Mouse (Mus musculus) CD4-positive, CD25-positive, alpha-beta regulatory T cell, adult 4 months (primary cell): ENCODE measurements at regions not wholly inside any gene's neighbourhood (a gene's known extent, or its start where the extent isn't known, plus 50 kb on each side); places are given as distances from the start of the nearest gene placed in this dataset.
"Not testable (repeated sequence)": the region's sequence is repeated elsewhere in the genome, so short reads cannot be mapped to it uniquely, and the experiment has no call there.

Experiments
- ATAC-seq: one replicate; pipeline ENCODE4 v1.8.0; 2017

DNA sequence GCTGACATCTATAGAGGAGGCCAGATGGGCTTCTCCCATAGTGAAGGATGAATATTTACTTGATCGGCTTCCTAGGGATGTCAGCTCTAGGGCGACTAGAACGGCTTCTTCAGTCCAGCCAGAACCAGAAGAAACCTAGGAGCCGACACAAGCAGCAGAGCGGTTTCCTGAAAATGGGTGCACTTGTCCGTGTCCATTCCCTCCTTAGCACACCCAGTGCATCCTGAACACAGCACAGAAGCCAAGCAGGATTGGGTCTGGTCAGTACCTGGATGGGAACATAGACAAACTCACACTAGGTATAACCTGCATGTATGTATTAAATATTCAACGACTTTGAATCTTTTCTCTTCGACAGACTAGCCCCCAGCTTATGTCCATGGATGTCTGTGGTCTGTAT lies 407.9 kb upstream of the Cdh5 start:
- no peak for ATAC-seq

GRCm38 (mm10) chr8:103694331-103694891 lies 407.0 kb upstream of the Cdh5 start:
- ATAC-seq: no peak

DNA sequence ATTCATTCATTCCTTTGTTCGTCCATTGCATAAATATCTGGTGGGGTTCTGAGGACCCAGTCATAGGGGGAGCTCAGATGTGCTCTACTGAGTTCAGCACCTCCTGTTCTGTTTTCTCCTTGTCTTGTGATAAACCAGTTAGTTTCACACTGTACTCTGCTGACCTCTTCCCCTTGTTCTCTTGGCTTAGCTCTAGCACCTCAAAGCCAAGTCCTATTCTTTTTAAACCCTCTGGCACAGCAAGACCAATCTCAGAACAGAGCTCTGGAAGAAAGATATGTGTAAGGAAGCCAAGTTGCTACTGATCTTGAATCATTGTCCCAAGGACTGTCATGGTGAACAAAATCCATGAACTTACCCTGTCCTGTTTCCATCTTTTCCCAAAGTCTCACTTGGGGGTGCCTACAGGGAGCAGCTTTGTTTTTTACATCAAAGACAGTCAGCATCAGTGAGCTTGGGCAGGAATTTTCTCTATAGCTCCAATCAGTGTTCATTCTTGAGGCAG lies 402.4 kb upstream of the Cdh5 start:
- ATAC-seq: no peak

DNA sequence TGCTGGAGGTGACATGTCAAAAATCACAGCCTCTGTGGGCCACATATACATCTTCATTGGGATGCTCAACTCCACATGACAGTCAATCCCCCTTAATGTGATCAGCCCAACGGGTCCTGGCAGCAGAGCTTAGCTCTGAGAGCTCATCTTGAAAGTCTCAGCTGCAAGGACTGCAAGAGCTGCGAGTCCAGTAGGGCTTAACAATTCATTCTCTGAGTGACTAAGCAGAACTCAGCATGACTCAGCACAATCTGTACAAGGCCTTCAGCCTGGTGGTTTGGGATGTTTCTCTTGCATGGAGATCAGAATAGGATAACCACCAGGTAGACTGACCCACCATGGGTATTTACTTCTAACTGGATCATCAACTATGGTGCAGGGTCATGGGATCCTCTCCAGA lies 399.2 kb upstream of the Cdh5 start:
- ATAC-seq: no peak

DNA sequence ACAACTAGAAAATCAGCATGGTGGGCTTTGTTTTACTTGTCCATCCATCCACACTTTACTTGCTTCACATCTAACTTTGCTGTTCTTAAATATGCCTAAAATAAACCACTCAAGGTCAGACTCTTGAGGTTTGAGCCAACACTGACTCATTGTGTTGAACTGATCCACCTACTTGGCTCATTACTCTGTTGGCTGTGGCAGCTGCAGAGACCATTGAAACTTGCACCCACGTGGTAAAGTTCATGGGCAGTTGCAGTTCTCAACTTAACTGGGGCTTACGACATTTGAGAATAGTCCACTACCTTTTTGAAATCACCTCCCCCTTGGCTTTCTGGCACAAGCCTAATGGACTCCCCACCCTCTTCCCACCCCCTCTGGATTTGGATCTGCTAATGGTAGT lies 395.3 kb upstream of the Cdh5 start:
- no peak for ATAC-seq

DNA sequence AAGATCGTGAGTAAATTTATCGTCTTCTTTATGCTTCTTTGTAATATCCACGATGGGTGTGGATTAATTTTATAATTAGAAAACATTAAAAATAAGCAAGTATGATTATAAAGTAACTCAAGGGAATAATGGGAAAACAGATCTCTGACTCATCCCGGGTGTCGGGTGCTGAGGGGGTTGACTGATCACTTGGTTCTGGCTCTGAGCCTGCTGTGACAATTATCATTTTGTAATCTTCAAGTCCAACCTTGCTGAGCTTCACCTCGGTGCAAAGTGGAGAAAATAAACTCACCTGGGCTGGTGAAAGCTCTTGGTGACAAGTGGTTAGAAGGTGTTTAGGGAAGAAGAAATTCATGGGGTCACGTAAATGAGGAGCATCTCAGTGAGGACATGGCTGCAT lies 390.6 kb upstream of the Cdh5 start:
- not testable (repeated sequence) for ATAC-seq

DNA sequence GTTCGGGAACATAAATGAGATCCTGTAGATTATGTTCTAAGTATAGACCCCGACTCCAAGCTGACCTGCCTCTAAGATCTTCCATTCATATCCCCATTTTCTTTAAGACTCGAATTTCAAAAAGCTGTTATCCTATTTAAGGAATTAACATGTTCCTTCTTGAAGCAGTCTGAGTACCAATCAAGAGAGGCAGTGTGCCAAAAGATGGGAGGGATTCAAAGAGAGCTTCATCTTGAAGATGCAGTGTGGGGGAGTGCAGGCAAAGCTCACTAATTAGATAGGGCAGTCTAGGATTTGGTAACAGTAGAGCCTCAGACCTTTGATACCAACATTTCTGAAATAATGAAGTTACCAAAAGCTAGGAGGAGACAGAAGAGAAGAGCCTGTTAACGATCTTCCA lies 383.7 kb upstream of the Cdh5 start:
- no peak for ATAC-seq

DNA sequence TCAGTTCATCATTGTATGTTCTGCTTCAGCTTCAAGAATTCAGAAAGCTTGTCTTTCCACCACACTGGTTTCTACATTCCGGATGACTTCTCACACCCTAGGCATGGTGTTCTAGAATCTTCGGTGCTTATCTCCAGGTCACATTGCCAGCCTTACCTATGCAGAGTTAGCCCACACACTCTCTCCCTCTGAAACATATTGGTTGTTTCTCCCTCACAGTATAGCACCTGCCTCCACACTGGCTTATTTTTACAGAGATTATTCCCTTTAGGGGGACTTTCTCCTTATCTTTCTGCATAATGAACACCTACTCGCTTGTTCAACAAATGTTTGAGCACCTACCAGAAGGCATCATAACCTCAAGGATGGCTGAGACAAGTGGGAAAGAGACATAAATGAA lies 368.0 kb upstream of the Cdh5 start:
- ATAC-seq: no peak

DNA sequence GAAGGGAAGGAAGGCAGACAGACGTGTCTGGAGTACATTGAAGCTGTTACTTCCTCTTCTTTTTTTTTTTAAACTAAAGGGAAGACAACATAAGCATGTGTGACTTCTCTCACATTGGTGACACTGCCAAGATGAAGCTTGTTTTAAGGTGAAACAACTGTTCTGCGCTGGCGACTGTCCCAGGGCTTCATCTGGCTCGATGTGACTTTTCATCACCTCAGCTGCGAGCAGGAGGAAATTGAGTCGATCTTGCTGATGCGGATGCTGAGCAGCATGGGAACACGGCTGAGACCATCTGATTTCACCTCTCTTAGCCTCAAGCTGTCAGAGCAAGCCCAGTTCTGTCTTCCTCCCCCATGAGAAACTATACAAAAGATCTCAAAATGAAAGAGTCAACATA lies 363.1 kb upstream of the Cdh5 start:
- no peak for ATAC-seq

DNA sequence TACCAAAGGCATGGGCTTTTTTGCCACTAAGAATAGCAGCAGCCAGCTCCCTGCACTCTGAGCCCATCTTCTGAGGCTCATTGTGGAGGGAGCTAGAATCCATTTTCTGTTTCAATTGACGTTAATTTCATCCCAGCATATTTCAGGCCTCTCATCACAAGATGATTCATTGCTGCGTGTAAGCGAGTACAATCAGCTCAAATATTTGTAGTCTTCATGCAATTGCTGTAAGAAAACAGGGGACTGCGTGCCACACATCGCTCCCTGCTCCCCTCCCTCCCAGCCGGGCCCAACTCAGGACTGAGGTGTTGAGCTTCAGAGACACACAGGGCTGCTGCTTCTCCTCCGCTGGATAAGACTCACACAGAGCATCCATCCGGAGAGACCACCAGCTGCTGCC lies 360.0 kb upstream of the Cdh5 start:
- ATAC-seq: no peak

- ATAC-seq: no peak
These were observed 352.7 kb upstream of the Cdh5 start for GRCm38 (mm10) chr8:103748734-103749133.

DNA sequence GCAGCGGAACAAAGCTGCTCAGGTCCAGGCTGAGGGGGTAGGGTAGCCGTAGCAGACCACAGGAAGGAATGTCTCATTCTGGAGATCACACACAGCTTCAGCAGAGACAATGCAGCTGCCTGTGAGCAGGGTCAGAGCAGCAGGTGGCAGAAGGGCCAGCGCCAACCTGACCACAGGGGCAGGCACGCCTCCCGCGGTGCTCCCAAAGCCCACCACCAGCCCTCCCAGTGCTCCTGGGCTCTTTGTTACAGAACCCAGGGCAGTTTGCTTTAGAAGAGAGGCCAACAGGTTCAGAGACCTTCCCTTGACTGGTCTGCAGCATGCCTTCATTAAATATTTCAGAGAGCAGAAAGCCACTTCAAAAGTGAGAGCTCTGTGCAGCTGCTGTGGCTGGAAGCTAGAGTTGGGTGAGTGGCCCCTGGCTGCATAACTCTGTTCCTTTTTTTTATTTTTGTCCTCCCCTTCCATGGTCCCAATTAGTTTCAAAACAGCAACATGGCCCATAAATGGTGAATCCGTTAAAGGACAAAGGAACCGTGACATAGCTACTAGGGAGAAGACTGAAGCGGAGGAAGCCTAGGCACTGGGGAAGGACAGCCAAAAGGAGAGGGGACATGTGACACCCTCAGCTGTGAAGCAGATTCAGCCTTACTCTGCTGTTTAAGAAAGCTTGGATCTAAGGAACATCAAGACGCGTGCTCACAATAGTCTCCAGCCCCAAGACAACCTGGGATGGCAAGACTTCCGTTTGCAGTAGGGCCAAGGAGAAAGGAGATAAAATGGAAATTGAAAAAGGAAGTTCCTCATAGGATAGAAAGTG lies 350.9 kb upstream of the Cdh5 start:
- ATAC-seq: no peak

DNA sequence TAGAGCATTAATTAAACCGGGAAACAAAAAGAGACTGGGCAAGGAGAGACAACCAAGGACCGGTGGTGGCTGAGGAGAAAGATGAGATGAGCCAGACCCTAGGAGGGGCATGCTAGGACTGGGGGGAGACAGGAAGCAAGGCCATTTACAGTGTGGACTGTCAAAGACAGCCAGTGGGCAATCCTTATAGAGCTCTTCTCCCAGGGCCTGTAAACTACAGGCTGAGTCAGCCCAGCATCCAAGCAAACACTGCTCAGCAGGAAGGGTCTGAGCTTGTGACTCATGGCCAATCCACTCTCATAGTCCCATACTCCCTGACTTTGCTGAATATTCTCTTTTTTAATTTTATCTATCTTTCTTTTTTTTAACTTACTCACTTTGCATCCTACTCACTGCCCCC lies 350.3 kb upstream of the Cdh5 start:
- ATAC-seq: no peak

DNA sequence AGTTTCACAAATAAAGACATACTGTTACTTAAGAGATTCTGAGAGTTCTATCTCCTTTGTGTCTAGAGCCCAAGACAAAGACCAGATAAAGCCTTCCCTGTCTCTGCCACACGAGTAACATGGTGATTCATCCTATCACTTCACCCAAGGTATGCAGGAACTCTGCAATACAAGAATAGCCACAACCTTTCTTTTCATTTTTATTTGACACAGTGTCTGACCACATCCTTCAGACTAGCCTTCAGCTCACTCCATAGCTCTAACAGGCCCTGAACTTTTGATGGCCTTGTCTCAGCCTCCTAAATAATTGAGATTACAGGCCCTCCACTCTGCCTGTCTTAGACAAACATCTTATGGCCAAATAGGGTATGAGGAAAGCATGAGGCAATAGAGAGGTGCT lies 337.6 kb upstream of the Cdh5 start:
- ATAC-seq: no peak

DNA sequence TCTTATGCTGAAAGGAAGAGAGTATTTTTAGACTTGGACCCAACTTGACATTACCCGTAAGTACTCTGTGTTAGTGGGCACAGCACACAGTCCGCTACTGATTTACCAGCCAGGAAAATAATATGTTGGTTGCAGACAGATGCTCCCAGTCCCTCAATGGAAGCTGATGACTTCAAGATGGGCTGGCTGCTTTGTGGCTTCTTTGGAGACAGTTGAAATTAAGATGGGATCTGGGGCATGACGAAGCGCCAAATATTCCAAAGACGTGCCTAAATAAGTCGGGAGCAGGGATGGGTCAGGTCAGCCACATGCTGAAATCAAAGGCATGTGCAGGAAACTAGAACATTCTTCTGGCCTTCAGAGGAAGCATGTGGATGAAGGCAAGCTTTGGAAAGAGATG lies 321.8 kb upstream of the Cdh5 start:
- ATAC-seq: no peak

DNA sequence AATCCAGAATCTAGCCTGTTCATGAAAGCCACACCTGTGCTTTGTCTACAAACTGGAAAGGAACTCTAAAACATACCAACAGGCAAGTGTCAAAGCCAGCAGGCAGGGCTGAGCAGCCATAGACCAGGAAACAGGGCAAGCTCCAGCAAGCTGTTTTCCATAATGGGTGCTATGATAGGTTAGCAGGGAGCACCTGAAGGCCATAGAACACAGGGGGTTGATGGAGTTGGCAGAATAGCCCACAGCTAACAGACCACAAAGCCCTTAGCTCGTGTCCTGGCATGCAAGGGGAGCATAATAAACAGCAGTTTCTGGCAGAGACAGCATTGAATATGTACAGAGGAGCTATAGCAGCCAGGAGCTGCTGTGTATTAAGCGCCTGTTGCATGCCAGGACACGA lies 313.1 kb upstream of the Cdh5 start:
- ATAC-seq: no peak

DNA sequence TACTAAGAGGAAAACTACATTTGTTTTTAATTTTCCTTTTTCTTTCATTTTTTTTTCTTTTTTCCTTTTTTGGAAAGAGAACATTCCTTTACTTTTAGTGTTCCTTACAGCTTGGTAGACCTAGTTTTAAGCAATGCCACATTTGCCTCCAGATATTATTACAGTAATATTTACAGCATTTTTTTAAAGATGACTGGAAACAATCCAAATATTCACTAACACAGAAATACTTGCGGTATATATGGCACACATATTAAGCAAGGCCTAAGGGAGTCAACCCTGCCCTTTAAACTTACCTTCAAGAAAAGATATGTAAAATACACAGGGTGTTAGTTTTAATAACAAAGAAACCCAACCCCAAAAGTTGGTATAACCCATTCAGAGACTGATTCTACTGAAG lies 308.1 kb upstream of the Cdh5 start:
- ATAC-seq: no peak

GRCm38 (mm10) chr8:103798630-103799029 lies 302.8 kb upstream of the Cdh5 start:
- ATAC-seq: not testable (repeated sequence)

- ATAC-seq: no peak
These were observed 293.3 kb upstream of the Cdh5 start for GRCm38 (mm10) chr8:103808171-103808570.

DNA sequence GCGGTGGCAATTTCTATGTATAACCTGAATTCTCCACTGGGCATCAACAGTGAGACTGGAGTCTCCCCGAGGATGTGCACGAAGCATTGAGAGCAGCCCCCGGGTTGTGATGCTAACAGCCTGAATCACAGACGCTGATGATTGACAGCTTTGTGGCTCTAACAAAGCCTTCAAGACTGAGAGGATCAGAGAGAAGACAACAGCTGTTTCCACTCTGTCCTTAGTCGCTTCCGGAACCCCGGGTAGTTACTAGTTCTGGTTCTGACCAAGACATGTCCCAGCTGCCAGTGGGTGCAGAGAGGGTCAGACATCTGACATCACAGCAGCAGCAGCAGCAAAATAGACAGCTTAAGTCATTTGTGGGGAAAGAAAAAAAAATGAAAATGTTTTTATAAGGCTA lies 292.8 kb upstream of the Cdh5 start:
- no peak for ATAC-seq

DNA sequence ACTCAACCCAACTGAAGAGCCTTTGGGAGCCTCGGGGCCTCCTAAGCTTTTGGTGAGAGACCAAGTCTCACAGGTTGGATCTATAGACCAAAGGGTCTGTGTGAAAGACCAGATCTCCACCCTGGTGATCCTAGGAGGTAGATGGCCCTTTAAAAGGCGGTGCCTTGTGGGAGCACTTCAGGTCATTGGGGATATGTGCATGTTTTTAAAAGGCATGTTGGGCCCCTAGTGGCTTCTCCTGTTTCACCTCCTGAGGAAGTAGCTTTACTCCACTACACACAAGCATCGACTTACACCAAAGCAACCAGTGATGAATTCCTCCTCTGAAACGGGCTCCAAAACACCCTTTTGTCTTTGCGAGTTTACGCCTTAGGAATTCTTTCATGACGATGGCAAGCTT lies 292.3 kb upstream of the Cdh5 start:
- ATAC-seq: no peak

GRCm38 (mm10) chr8:103813954-103814591 lies 287.4 kb upstream of the Cdh5 start:
- ATAC-seq: no peak

- no peak for ATAC-seq
These were observed 285.1 kb upstream of the Cdh5 start for GRCm38 (mm10) chr8:103816101-103816894.
